Mouse (Mus musculus) liver, adult 2 months (tissue): ENCODE data around the gene Polr2a.

Source experiments
- CTCF ChIP-seq: fragments of 200-500 bp; IDR thresholded peaks from 2 replicates; pipeline ENCODE4 v1.5.1; 2011; ENCODE audit warnings: low read depth, low read length, control low read depth
- POLR2A ChIP-seq: fragments of 200-500 bp; IDR thresholded peaks from 2 replicates; pipeline ENCODE4 v1.6.1; 2011; ENCODE audit warnings: low read length, control low read depth; ENCODE audit not compliant: insufficient read depth; ENCODE audit errors: extremely low read depth

DNA sequence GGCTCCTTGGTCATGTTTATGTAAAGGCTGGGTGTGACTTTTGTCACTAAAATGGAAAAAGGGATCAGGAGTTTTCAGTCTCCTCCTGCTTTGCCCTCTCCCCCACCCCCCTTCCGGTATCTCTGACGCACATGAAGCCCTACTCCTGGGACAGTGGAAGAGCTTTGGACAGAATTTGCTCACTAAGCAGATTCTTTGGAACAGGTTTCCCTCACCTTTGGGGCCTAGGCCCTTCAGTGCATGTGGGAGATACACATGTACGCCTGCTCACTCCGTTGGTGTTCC, 9.1 kb upstream of the Polr2a start:
- no peak for TF ChIP-seq POLR2A
- TF ChIP-seq CTCF, result no peak
